Mouse (Mus musculus) neural tube, embryonic 12.5 days (tissue): Measurements from ENCODE around the gene Fzd10. TPM values are rescaled to one million over a fixed set of nuclear protein-coding genes. Genes with fewer than 3 reads are reported as not detected.
A peak's percentile ranks its signal among the peaks of the same experiment; 100 is the strongest.

Source experiments
- ATAC-seq: fragments of 200-750 bp; cut with Nextera tagmentation; 2 replicates; pipeline ENCODE4 v1.8.0; 2017; ENCODE audit warnings: low read depth, mild to moderate bottlenecking, moderate TSS enrichment, moderate library complexity; ENCODE audit not compliant: low FRiP score
- H3K27ac ChIP-seq: fragments of 300-500 bp; sonication (generic); 2 replicates; pipeline ENCODE4 v1.5.1; 2016
- H3K27me3 ChIP-seq: fragments of 300-500 bp; sonication (generic); replicated peaks from 2 replicates; pipeline ENCODE4 v1.6.1; 2016; ENCODE audit warnings: mild to moderate bottlenecking
- H3K36me3 ChIP-seq: fragments of 300-500 bp; sonication (generic); 2 replicates; pipeline ENCODE4 v1.6.1; 2016; ENCODE audit warnings: mild to moderate bottlenecking
- H3K4me1 ChIP-seq: fragments of 300-500 bp; sonication (generic); 2 replicates; pipeline ENCODE4 v1.6.1; 2016
- H3K4me2 ChIP-seq: fragments of 300-500 bp; sonication (generic); replicated peaks from 2 replicates; pipeline ENCODE4 v1.6.1; 2016; ENCODE audit warnings: mild to moderate bottlenecking
- H3K4me3 ChIP-seq: fragments of 300-500 bp; sonication (generic); 2 replicates; pipeline ENCODE4 v1.5.1; 2016
- H3K9ac ChIP-seq: fragments of 300-500 bp; sonication (generic); 2 replicates; pipeline ENCODE4 v1.6.1; 2016; ENCODE audit warnings: mild to moderate bottlenecking
- H3K9me3 ChIP-seq: fragments of 300-500 bp; sonication (generic); 2 replicates; pipeline ENCODE4 v1.6.1; 2016; ENCODE audit warnings: mild to moderate bottlenecking
- WGBS: fragments of 180-500 bp; shearing (Covaris S2); methylation state at CpG from one replicate; pipeline ENCODE4 v1.1.7; 2016; 5-methylcytosine and 5-hydroxymethylcytosine counted together
- polyA plus RNA-seq: library from polyadenylated mRNA; unstranded; fragments of >200 nt; fragmentation: Nextera tagmentation; extraction: Ambion mirVana; gene quantifications from 2 replicates; pipeline ENCODE4 v1.2.1, GENCODE M21; 2016

The Fzd10 gene
- polyA plus RNA-seq, 1 experiment from 2014 or later, result 20.4 TPM

DNA sequence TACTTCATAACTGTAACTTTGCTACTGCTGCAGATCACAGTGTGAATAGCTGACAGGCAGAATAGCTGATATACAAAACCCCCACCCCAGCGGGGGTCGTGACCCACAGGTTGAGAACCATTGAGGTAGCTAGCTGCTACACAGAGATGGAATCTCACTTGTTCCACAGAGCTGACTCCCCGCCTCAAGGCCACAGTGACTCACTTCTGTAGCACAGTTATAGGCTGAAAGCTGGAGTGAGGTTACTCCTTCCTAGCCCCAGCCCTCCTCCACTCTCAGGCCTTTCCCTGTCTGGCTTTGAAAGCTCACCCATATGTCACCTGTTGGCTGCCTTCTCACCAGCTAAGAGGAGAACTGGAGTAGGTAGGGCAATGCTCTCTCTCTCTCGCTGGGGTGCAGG, 19.7 kb upstream of the Fzd10 start:
- peaks cover 17% of the 10 kb centered on the region for H3K4me1 ChIP-seq
- H3K9me3 ChIP-seq, result no peaks in the 10 kb centered on the region
- 62% methylated on average over 4 of the region's 4 CpGs for WGBS
- H3K4me3 ChIP-seq, result no peak overlapping the region
- no peak overlapping the region for H3K9ac ChIP-seq
- H3K27ac ChIP-seq, result no peak overlapping the region
- H3K4me2 ChIP-seq, result peak overlapping the region; percentile 22
- no peaks in the 10 kb centered on the region for H3K27me3 ChIP-seq
- H3K36me3 ChIP-seq, result no peaks in the 10 kb centered on the region
- ATAC-seq, result no peak

DNA sequence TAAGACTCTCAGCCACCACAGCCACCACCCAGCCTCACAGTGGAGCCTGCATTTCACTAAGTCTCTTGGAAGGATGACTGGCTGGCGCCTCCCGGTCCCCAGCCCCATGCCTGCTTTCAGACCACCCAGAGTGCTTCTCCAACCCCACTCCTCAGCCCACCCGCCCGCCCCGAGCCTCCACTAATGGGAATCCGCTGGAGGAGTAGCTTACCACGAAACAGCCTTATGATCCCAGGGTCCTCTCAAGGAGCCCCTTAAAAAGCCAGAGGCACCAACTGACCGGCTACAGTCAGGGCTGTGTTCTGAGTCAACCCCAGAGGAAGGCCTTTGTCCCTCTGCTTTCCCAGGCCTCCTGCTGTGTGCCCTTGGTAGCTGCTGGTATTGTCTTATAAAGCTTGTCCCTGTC, 19.1 kb upstream of the Fzd10 start:
- ATAC-seq, result no peak
- H3K9me3 ChIP-seq, result no peaks in the 10 kb centered on the region
- no peak overlapping the region for H3K27ac ChIP-seq
- H3K4me3 ChIP-seq, result no peak overlapping the region
- peaks cover 17% of the 10 kb centered on the region for H3K4me1 ChIP-seq
- peak overlapping the region; percentile 22 for H3K4me2 ChIP-seq
- no peaks in the 10 kb centered on the region for H3K27me3 ChIP-seq
- no peaks in the 10 kb centered on the region for H3K36me3 ChIP-seq
- H3K9ac ChIP-seq, result no peak overlapping the region
- 14% methylated on average over 8 of the region's 8 CpGs for WGBS

DNA sequence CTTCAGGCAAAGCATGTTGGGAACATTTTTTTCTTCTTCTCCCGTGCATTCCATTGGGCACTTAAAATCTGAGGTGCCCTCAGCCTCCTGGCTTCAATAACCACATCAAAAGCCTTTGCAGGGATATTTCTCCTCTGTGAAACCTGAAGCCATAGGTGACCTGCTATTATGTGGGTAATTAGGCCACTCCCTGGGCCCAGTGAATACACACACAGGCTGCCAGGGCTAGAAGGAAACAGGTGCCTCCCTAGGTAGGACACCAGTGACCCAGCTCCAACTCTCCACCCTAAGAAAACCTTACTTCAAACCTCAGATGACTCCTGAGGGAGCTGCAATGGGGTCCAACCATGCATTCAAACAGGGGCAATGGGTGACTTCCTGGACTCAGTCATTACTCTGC, 11.4 kb upstream of the Fzd10 start:
- no peak for ATAC-seq
- H3K27me3 ChIP-seq, result no peaks in the 10 kb centered on the region
- H3K27ac ChIP-seq, result no peak overlapping the region
- H3K9me3 ChIP-seq, result no peaks in the 10 kb centered on the region
- H3K4me3 ChIP-seq, result no peak overlapping the region
- H3K36me3 ChIP-seq, result no peaks in the 10 kb centered on the region
- no peak overlapping the region for H3K9ac ChIP-seq
- H3K4me2 ChIP-seq, result no peak overlapping the region
- H3K4me1 ChIP-seq, result 0 out of 2 replicates have a peak, but pooled peaks cover 1% of the 10 kb centered on the region
- WGBS, result 74% methylated on average over 1 of the region's 1 CpGs

DNA sequence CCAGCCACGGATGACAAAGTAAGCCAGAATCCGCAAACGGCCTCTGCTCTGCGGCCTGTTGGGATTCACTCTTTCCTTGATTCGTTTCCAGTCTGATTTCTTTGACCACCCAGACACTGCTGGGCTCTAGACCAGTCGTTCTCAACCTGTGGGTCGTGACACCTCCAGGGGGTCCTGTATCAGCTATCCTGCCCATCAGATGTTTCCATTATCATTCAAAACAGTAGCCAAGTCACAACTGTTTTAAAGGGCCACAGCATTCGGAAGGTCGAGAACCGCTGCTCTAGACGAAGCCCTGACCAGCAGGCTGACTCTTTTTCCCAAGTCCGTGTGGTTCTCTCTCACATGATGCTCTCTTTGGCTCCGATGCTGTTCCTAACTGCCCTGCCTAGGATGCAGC, 7.2 kb upstream of the Fzd10 start:
- Histone ChIP-seq H3K36me3 (no peaks in the 10 kb centered on the region), H3K4me1 (peaks cover 34% of the 10 kb centered on the region), H3K9ac (no peak overlapping the region), H3K9me3 (no peaks in the 10 kb centered on the region), H3K4me3 (no peak overlapping the region), H3K27me3 (no peaks in the 10 kb centered on the region), H3K4me2 (no peak overlapping the region), H3K27ac (no peak overlapping the region)
- no peak for ATAC-seq
- 85% methylated on average over 13 of the region's 13 CpGs for WGBS

DNA sequence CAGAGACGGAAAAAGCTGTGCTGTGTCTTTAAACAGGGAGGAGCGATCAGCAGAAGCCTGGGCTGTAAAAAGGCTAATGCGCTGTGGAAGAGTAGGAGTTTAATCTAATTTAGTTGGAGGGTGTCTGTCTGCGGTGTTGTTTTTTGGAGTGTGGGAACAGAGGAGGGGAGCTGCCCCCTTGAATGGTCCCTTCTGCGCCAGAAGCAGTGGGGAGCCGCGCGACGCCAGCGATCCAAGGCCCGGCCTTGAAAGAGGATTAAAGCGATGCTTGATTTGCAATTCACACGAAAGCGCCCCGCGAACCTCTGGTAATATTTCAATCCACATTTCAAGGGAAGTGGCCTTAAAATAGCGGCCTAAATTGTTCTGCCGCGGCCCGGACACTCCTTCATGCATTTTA, 3.8 kb upstream of the Fzd10 start:
- Histone ChIP-seq H3K4me2 (peak overlapping the region; percentile 86), H3K27ac (peak overlapping the region; percentile 53; the same call in 1 of the 2 replicates), H3K4me3 (peak overlapping the region; percentile 29), H3K9ac (peak overlapping the region; percentile 29), H3K9me3 (no peaks in the 10 kb centered on the region), H3K36me3 (no peaks in the 10 kb centered on the region), H3K4me1 (peaks cover 57% of the 10 kb centered on the region), H3K27me3 (no peaks in the 10 kb centered on the region; the same call in 1 of the 2 replicates)
- under 1% methylated on average over 20 of the region's 20 CpGs for WGBS
- peak; percentile 34; the same call in 1 of the 2 replicates for ATAC-seq

DNA sequence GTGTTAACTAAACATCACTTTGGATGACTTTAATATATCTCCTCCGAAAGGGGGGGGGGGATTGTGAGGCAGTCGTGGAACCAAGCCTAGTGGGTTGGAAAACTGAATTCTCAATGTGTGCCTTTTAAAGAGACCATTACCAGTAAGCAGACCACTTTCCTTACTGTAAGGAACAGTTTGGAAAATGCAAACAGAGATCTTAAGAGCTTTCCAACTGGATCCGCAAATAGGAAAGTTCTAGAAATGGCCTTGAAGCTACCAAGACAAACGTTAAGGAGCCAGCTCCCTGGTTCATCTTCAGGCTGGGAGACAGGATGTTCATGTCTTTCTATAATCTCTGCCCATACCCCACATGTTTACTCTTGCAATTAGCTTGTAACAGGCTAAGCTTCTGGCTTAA, 3.3 kb upstream of the Fzd10 start:
- no peak overlapping the region; the same call in 1 of the 2 replicates for H3K4me3 ChIP-seq
- H3K36me3 ChIP-seq, result no peaks in the 10 kb centered on the region
- no peak for ATAC-seq
- H3K27ac ChIP-seq, result peak overlapping the region; percentile 53
- H3K4me1 ChIP-seq, result peaks cover 63% of the 10 kb centered on the region
- H3K27me3 ChIP-seq, result no peaks in the 10 kb centered on the region; the same call in 1 of the 2 replicates
- no peak overlapping the region for H3K9ac ChIP-seq
- H3K4me2 ChIP-seq, result peak overlapping the region; percentile 86
- H3K9me3 ChIP-seq, result no peaks in the 10 kb centered on the region
- 4% methylated on average over 4 of the region's 4 CpGs for WGBS

DNA sequence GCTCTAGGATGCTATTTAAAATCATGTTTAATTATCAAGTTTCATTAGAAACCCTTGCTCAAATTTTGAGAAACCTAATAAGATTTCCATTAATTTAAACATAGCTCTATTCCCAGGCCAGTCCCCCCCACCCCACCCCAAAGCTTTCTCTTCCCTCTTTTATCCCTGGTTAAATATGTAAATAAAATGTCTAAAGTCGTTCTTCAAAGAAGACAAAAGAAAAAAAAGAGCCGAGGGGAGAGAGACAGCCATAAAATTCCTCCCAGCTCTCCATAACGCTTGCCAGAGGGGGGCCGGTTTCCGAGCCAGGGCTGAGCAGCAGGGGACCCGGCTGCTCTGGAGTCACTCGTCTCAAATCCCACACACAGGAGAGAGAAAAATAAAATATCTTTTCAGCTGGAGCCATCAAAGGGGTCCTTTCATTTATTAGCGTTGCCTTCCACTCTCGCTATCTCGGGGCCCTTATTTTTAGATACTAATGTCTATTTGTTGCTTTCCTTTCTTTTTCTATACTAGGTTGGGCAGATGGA, 2.4 kb upstream of the Fzd10 start:
- peak overlapping the region; percentile 84; the same call in 1 of the 2 replicates for H3K4me3 ChIP-seq
- H3K27me3 ChIP-seq, result no peaks in the 10 kb centered on the region; the same call in 1 of the 2 replicates
- no peak for ATAC-seq
- WGBS, result under 1% methylated on average over 10 of the region's 10 CpGs
- H3K36me3 ChIP-seq, result no peaks in the 10 kb centered on the region
- H3K9me3 ChIP-seq, result no peaks in the 10 kb centered on the region
- H3K4me1 ChIP-seq, result peaks cover 72% of the 10 kb centered on the region
- peak overlapping the region; percentile 68; the same call in 1 of the 2 replicates for H3K9ac ChIP-seq
- peak overlapping the region; percentile 80; the same call in 1 of the 2 replicates for H3K27ac ChIP-seq
- H3K4me2 ChIP-seq, result peak overlapping the region; percentile 86

DNA sequence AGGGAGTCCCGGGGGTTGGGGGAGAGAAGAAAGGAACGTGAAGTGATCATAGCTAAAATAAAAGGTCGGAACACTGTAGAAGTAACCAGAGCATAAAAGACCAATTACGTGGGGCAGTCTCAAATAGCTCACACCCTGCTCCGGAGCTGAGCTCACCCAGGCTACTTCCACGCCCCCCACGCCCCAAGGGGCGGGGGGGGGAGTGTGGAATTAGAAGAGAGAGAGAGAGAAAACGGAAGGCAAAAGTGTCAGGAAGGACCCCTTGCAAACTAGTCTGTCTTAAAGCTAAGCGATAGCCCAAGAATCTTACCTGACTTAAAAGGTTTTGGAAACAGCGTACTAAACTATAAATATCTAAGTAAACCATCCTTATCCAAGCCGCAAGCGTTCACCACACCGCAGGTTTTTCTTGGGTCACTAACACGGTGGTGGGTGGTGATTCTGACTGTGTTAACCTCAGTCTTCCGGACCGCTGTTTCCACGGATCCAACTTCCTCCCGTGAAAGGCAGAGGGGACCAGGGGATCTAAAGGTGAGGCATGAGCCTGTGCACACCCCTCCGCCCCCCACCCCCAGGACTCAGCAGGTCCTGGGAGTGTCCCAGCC, 1.8 kb upstream of the Fzd10 start:
- H3K4me2 ChIP-seq, result peak overlapping the region; percentile 86
- H3K9ac ChIP-seq, result peak overlapping the region; percentile 68
- under 1% methylated on average over 20 of the region's 20 CpGs for WGBS
- peak overlapping the region; percentile 80 for H3K27ac ChIP-seq
- H3K36me3 ChIP-seq, result no peaks in the 10 kb centered on the region
- no peaks in the 10 kb centered on the region; the same call in 1 of the 2 replicates for H3K27me3 ChIP-seq
- H3K4me1 ChIP-seq, result peaks cover 76% of the 10 kb centered on the region
- peak; percentile 4; the same call in 1 of the 2 replicates for ATAC-seq
- H3K4me3 ChIP-seq, result peak overlapping the region; percentile 84
- no peaks in the 10 kb centered on the region for H3K9me3 ChIP-seq

DNA sequence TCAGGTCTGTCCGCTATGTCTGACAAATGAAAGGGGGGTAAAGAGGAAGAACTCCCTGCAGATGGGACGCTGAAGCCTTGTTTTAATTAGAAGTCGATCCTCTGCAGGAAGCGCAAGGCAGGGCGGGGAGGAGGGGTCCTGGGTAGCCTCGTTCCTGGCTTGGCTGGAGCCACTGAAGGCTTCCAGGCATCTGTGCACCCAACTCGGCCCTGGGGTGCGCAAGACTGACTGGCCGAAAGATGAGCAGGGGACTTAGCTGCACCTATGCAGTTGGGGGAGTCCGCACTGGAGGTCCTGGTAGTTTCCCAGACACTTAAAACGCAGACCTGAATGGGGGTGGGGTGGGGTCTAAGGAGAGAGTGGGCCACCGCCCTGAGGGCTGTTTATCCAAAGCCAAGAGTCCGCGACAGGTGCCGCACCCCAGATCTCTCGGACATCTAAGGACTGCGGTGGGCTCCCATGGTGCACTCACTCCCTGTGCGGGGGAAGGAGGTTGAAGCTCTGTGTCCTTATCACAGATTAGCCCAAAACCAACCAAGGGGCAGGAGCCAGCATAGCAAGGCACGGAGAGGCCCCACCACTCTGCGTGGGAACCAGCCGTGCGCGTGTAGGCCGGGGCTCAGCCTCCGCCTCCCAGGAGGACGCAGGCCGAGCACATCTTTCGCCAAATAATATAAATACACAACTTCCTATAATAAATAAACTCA, 1.1 kb upstream of the Fzd10 start:
- H3K4me1 ChIP-seq, result peaks cover 76% of the 10 kb centered on the region
- 1% methylated on average over 28 of the region's 28 CpGs for WGBS
- H3K27me3 ChIP-seq, result no peaks in the 10 kb centered on the region; the same call in 1 of the 2 replicates
- peak overlapping the region; percentile 68 for H3K9ac ChIP-seq
- peak; percentile 8 for ATAC-seq
- H3K4me3 ChIP-seq, result peak overlapping the region; percentile 84
- peak overlapping the region; percentile 86 for H3K4me2 ChIP-seq
- H3K36me3 ChIP-seq, result no peaks in the 10 kb centered on the region
- no peaks in the 10 kb centered on the region for H3K9me3 ChIP-seq
- peak overlapping the region; percentile 80 for H3K27ac ChIP-seq

DNA sequence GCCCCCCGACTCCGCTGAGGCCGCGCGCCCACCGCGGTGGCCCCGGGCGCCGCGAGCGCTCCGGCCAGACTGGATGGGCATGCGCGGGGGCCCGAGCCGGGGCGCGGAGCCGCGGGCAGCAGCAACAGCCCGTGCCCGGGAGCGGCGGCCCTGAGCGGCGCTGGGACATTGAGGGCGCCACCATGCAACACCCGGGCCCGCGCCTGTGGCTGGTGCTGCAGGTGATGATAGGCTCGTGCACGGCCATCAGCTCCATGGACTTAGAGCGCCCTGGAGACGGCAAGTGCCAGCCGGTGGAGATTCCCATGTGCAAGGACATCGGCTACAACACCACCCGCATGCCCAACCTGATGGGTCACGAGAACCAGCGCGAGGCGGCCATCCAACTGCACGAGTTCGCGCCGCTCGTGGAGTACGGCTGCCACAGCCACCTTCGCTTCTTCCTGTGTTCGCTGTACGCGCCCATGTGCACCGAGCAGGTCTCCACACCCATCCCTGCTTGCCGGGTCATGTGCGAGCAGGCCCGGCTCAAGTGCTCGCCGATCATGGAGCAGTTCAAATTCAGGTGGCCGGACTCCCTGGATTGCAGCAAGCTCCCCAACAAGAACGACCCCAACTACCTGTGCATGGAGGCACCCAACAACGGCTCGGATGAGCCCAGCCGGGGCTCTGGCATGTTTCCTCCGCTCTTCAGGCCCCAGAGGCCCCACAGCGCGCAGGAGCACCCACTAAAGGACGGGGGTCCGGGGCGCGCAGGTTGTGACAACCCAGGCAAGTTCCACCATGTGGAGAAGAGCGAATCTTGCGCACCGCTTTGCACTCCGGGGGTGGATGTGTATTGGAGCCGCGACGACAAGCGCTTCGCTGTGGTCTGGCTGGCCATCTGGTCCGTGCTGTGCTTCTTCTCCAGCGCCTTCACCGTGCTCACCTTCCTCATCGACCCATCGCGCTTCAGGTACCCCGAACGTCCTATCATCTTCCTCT, 684 bp downstream of the Fzd10 start:
- peaks cover 72% of the 10 kb centered on the region for H3K4me1 ChIP-seq
- H3K9ac ChIP-seq, result peak overlapping the region; percentile 87
- H3K36me3 ChIP-seq, result no peaks in the 10 kb centered on the region
- H3K27ac ChIP-seq, result peak overlapping the region; percentile 90
- under 1% methylated on average over 75 of the region's 87 CpGs for WGBS
- no peaks in the 10 kb centered on the region for H3K9me3 ChIP-seq
- H3K4me2 ChIP-seq, result peak overlapping the region; percentile 86
- peak overlapping the region; percentile 84 for H3K4me3 ChIP-seq
- no peaks in the 10 kb centered on the region; the same call in 1 of the 2 replicates for H3K27me3 ChIP-seq
- ATAC-seq, result peak; percentile 8; the same call in 1 of the 2 replicates

DNA sequence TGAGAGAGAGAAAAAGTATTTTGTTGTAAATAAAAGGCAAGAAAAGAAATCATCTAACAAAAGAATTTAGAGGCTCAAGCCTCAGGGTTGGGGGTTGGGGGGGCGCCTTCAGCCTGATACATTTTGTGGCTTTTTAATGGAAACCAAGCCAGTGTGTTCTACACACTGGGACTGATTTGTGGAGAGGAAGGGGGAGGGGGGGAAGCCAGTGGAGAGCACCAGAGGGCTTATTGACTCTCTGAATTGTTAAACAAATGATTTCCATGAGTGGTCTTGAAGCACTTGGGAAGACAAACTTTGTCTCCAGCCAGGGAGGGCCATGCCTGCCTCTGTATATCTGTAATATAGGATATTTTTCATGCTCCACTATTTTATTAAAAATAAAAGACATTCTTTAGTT, 3.0 kb downstream of the Fzd10 start:
- 29% methylated on average over 1 of the region's 1 CpGs for WGBS
- peak overlapping the region; percentile 86 for H3K4me2 ChIP-seq
- H3K9ac ChIP-seq, result peak overlapping the region; percentile 52; the same call in 1 of the 2 replicates
- no peak overlapping the region for H3K27ac ChIP-seq
- no peaks in the 10 kb centered on the region; the same call in 1 of the 2 replicates for H3K27me3 ChIP-seq
- H3K4me1 ChIP-seq, result peaks cover 63% of the 10 kb centered on the region
- H3K4me3 ChIP-seq, result peak overlapping the region; percentile 84
- ATAC-seq, result no peak
- H3K9me3 ChIP-seq, result no peaks in the 10 kb centered on the region
- H3K36me3 ChIP-seq, result no peaks in the 10 kb centered on the region
